In genomic region chr12:80598756-80599155, GRCm38 (mm10) we compare ENCODE assay signal across 8 mouse cellular contexts. TPM values are rescaled to one million over a fixed set of nuclear protein-coding genes. Genes with fewer than 3 reads are reported as not detected.
DNase-seq lines count a peak whose midpoint lies in the region; ATAC-seq lines count a peak whose summit lies in the region.

No protein-coding gene starts in this region.

- H3K36me3 ChIP-seq in heart, embryonic 10.5 days: no peaks in the 10 kb centered on the region
- H3K36me3 ChIP-seq in midbrain, embryonic 16.5 days (ENCODE audit: control insufficient read depth, insufficient read depth, low read length): peaks cover 4% of the 10 kb centered on the region; the same call in 1 of the 2 replicates

- no peak overlapping the region for H3K4me3 ChIP-seq in heart, embryonic 10.5 days
- H3K4me3 ChIP-seq in midbrain, embryonic 16.5 days (ENCODE audit: low read depth, low read length): no peak overlapping the region

- 57% methylated on average over 6 of the region's 6 CpGs for WGBS in heart, embryonic 10.5 days
- WGBS in midbrain, embryonic 16.5 days: 33% methylated on average over 6 of the region's 6 CpGs

- no peak overlapping the region for H3K9ac ChIP-seq in midbrain, embryonic 16.5 days (ENCODE audit: low read depth, low read length)

- DNase-seq in right cerebral cortex, adult 18-20 months: peak; percentile 60
- no peak for DNase-seq in right cerebral cortex, postnatal 36 days (ENCODE audit: low spot score in 2 of 2)
- peak; percentile 48 to 67 for DNase-seq in cerebellum, postnatal 10 days
- DNase-seq in heart, embryonic 10.5 days (ENCODE audit: low spot score): no peak
- DNase-seq in layer of hippocampus, adult 8-10 months (ENCODE audit: low spot score in 2 of 2): peak; percentile 67 to 77
- no peak for DNase-seq in thymus, postnatal 4 days

- H3K27ac ChIP-seq in heart, embryonic 10.5 days: 0 out of 2 replicates have a peak overlapping the region, but pooled peaks have one; percentile 36
- peak overlapping the region; percentile 34 for H3K27ac ChIP-seq in midbrain, embryonic 16.5 days (ENCODE audit: low read length)

- peaks cover 25% of the 10 kb centered on the region for H3K4me1 ChIP-seq in heart, embryonic 10.5 days
- H3K4me1 ChIP-seq in midbrain, embryonic 16.5 days (ENCODE audit: control insufficient read depth, insufficient read depth, low read length): peaks cover 4% of the 10 kb centered on the region

- H3K27me3 ChIP-seq in heart, embryonic 10.5 days (ENCODE audit: insufficient read depth, poor library complexity, severe bottlenecking): 0 out of 2 replicates have a peak, but pooled peaks cover 3% of the 10 kb centered on the region
- H3K27me3 ChIP-seq in midbrain, embryonic 16.5 days (ENCODE audit: control insufficient read depth, insufficient read depth, low read depth, low read length): no peaks in the 10 kb centered on the region

- no peak overlapping the region for H3K4me2 ChIP-seq in midbrain, embryonic 16.5 days (ENCODE audit: low read length)

- no peaks in the 10 kb centered on the region for H3K9me3 ChIP-seq in heart, embryonic 10.5 days
- H3K9me3 ChIP-seq in midbrain, embryonic 16.5 days (replicated peaks; ENCODE audit: control insufficient read depth, low read length, poor library complexity, severe bottlenecking): no peaks in the 10 kb centered on the region

- peak; percentile 73 for ATAC-seq in midbrain, embryonic 16.5 days
- ATAC-seq in activated CD4-positive, CD25-positive, alpha-beta regulatory T cell, adult 4 months: no peak

RNA-seq across cellular contexts. Expression of gene Slc39a9, which starts 44.9 kb away (rescaled TPM):
- 21.6 and 24.5 TPM in 2 replicates for polyA plus RNA-seq in heart, embryonic 10.5 days (2016; fragmentation: Nextera tagmentation; extraction: Ambion mirVana)
- total RNA-seq in layer of hippocampus, adult 8-10 months (2022): 10 to 100 TPM; 35.0 to 43.0 (median 38.3) TPM
- 25.2 and 26.2 TPM in 2 replicates for polyA plus RNA-seq in midbrain, embryonic 16.5 days (2015; fragmentation: Nextera tagmentation; extraction: Ambion mirVana)
- polyA plus RNA-seq in activated CD4-positive, CD25-positive, alpha-beta regulatory T cell, adult 4 months (2017; shearing (Covaris generic)): 10 to 100 TPM; 21.0 to 24.3 TPM

RNA-seq across cellular contexts. Expression of gene Erh, which starts 45.4 kb away (rescaled TPM):
- polyA plus RNA-seq in heart, embryonic 10.5 days (2016; fragmentation: Nextera tagmentation; extraction: Ambion mirVana): 265 and 347 TPM in 2 replicates
- total RNA-seq in layer of hippocampus, adult 8-10 months (2022): 10 to 100 TPM; 23.9 to 53.3 (median 35.7) TPM
- polyA plus RNA-seq in midbrain, embryonic 16.5 days (2015; fragmentation: Nextera tagmentation; extraction: Ambion mirVana): 252 and 253 TPM in 2 replicates
- polyA plus RNA-seq in activated CD4-positive, CD25-positive, alpha-beta regulatory T cell, adult 4 months (2017; shearing (Covaris generic)): 100 to 1,000 TPM; 110 to 140 TPM

Comparison
In these comparisons a context has a peak if more than half of its experiments do, and no peak if none do; other contexts are left out.
1. DNase-seq: peak in right cerebral cortex, adult 18-20 months (single experiment), cerebellum, postnatal 10 days (2 of 2) and layer of hippocampus, adult 8-10 months (2 of 2); none in right cerebral cortex, postnatal 36 days (0 of 2), heart, embryonic 10.5 days (single experiment) and thymus, postnatal 4 days (single experiment).